Mouse (Mus musculus) spleen, adult 2 months (tissue): ENCODE data around the gene Rgs3.

Experiments used
- CTCF ChIP-seq: fragments of 200-500 bp; IDR thresholded peaks from 2 replicates; pipeline ENCODE4 v1.5.1; 2011; ENCODE audit warnings: mild to moderate bottlenecking, inconsistent platforms; ENCODE audit not compliant: insufficient read depth, insufficient read length, insufficient replicate concordance; ENCODE audit errors: extremely low read depth
- POLR2A ChIP-seq: fragments of 200-500 bp; IDR thresholded peaks from 2 replicates; pipeline ENCODE4 v1.6.1; 2011; ENCODE audit warnings: low read depth, low read length, inconsistent platforms

DNA sequence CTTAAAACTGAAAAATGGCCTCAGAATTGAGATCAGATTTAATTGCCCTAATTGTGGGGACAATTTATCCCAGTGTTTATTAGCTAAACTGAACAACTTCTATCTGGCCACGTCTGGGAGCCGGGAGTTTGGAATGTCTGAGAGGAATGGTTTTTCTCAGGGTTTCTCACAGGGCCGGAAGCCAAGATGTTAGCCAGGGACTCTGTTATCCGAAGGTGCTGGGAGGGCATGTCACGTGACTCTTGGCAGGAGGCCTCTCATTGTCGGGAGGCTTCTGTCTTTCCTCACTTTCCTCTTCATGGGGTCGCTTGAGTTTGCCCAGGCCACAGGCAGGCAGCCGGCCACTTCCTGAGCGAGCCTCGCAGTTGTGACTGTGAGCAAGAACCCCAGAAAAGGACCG, 31.7 kb downstream of the Rgs3 start:
- TF ChIP-seq POLR2A (no peak), CTCF (no peak)
